ENCODE assay signal across 7 mouse cellular contexts in genomic region chr10:40164421-40165386, GRCm38 (mm10). TPM values are rescaled to one million over a fixed set of nuclear protein-coding genes. Genes with fewer than 3 reads are reported as not detected.
A peak's percentile ranks its signal among the peaks of the same experiment; 100 is the strongest.
DNase-seq lines count a peak whose midpoint lies in the region; ATAC-seq lines count a peak whose summit lies in the region.

No protein-coding gene starts in this region.

- H3K27me3 ChIP-seq in hindbrain, embryonic 11.5 days (ENCODE audit: control insufficient read depth, insufficient read depth, low read length) = no peaks in the 10 kb centered on the region

- no peak overlapping the region for H3K4me3 ChIP-seq in hindbrain, embryonic 11.5 days (ENCODE audit: low read depth, low read length)

- H3K9me3 ChIP-seq in hindbrain, embryonic 11.5 days (ENCODE audit: control insufficient read depth, low read length) = no peaks in the 10 kb centered on the region

- no peak overlapping the region for H3K27ac ChIP-seq in hindbrain, embryonic 11.5 days (ENCODE audit: low read depth, low read length)

- no peaks in the 10 kb centered on the region for H3K36me3 ChIP-seq in hindbrain, embryonic 11.5 days (ENCODE audit: control insufficient read depth, insufficient read depth, low read length)

- no peak overlapping the region for H3K4me2 ChIP-seq in hindbrain, embryonic 11.5 days (replicated peaks; ENCODE audit: low read depth, low read length)

- no peak overlapping the region for H3K9ac ChIP-seq in hindbrain, embryonic 11.5 days (ENCODE audit: low read depth, low read length)

- WGBS in hindbrain, embryonic 11.5 days = 85% methylated on average over 27 of the region's 27 CpGs

- H3K4me1 ChIP-seq in hindbrain, embryonic 11.5 days (replicated peaks; ENCODE audit: control insufficient read depth, insufficient read depth, low read length) = no peaks in the 10 kb centered on the region

- DNase-seq in B cell, adult 2 months = peak; percentile 59 to 66
- DNase-seq in CD8-positive naive resting alpha-beta T cell, adult 2 months (ENCODE audit: low read depth in 2 of 2, low spot score in 2 of 2) = peak; percentile 21 to 42
- peak; percentile 24 to 36 for DNase-seq in frontal cortex, postnatal 25 days (ENCODE audit: low spot score in 2 of 2)
- peak; percentile 66 to 68 for DNase-seq in layer of hippocampus, adult 8-10 months (ENCODE audit: low spot score in 2 of 2)
- DNase-seq in hindbrain, embryonic 11.5 days (ENCODE audit: low spot score) = no peak
- no peak for DNase-seq in urinary bladder, postnatal 25 days (ENCODE audit: low spot score)

- ATAC-seq in megakaryocyte-erythroid progenitor cell, adult 5-6 weeks (replicated peaks; ENCODE audit: low FRiP score, low TSS enrichment, poor library complexity, severe bottlenecking) = peak; percentile 70
- ATAC-seq in hindbrain, embryonic 11.5 days (ENCODE audit: low FRiP score) = no peak

RNA-seq across cellular contexts. Expression of gene Slc16a10, which starts 22.6 kb away (rescaled TPM):
- 1 to 10 TPM; 3.9 to 5.0 (median 4.3) TPM for total RNA-seq in layer of hippocampus, adult 8-10 months (2022)
- total RNA-seq in megakaryocyte-erythroid progenitor cell, adult 5-6 weeks (2014; fragmentation: Nextera tagmentation) = 44.2 and 51.6 TPM in 2 replicates
- 27.1 and 35.5 TPM in 2 replicates for total RNA-seq in megakaryocyte-erythroid progenitor cell, adult 5-6 weeks (2017)
- polyA plus RNA-seq in hindbrain, embryonic 11.5 days (2014; fragmentation: Nextera tagmentation; extraction: Ambion mirVana) = 8.6 and 8.9 TPM in 2 replicates

Comparison
In these comparisons a context has a peak if more than half of its experiments do, and no peak if none do; other contexts are left out.
1. DNase-seq: peak in B cell, adult 2 months (2 of 2), CD8-positive naive resting alpha-beta T cell, adult 2 months (2 of 2), frontal cortex, postnatal 25 days (2 of 2) and layer of hippocampus, adult 8-10 months (2 of 2); none in hindbrain, embryonic 11.5 days (single experiment) and urinary bladder, postnatal 25 days (single experiment).
2. RNA of gene Slc16a10, which starts 22.6 kb away (total RNA-seq): 27.1 to 51.6 TPM in megakaryocyte-erythroid progenitor cell, adult 5-6 weeks; 3.9 to 5.0 TPM in layer of hippocampus, adult 8-10 months; every median in the first group is over 4 times any median in the second.